Mouse (Mus musculus): ENCODE data around the gene Vmn1r88.

The Vmn1r88 gene

DNA sequence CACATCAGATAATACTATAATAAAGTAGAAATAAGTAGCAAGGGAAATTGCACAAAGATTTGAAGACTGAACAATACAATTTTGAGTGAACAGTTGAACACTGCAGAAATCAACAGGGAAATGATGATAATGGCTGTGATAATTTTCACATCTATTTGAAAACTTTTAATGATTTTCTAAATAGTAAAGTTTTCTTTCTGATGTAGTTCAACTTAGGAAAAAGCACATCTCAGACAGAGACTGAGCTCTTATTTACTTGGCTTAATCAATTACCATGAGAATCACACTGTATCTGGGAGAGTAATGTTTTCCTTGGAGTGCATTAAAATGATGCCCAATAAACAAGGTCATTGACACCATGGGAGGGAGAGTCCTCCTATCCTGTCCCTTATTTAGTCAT lies at the start of gene Vmn1r88:
Gene Vmn1r88, plus strand, starts transcription at position 301 of the 400 bp plus-strand sequence.
- DNase-seq (ENCODE audit: low spot score in 2 of 2), result no peak

DNA sequence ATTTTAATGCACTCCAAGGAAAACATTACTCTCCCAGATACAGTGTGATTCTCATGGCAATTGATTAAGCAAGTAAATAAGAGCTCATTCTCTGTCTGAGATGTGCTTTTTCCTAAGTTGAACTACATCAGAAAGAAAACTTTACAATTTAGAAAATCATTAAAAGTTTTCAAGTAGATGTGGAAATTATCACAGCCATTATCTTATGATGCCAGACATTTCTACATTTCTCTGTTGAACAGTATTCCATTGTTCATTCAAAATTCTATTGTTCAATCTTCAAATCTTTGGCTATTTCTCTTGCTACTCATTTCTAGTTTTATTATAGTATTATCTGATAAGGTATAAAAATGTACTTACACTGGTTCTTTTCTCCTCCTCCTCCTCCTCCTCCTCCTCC lies 39.6 kb upstream of the Vmn1r88 start, which contains the start of gene Vmn1r86:
Gene Vmn1r86, minus strand, starts transcription at position 101 of the 400 bp plus-strand sequence.
- no peak for DNase-seq (ENCODE audit: low spot score in 2 of 2)

DNA sequence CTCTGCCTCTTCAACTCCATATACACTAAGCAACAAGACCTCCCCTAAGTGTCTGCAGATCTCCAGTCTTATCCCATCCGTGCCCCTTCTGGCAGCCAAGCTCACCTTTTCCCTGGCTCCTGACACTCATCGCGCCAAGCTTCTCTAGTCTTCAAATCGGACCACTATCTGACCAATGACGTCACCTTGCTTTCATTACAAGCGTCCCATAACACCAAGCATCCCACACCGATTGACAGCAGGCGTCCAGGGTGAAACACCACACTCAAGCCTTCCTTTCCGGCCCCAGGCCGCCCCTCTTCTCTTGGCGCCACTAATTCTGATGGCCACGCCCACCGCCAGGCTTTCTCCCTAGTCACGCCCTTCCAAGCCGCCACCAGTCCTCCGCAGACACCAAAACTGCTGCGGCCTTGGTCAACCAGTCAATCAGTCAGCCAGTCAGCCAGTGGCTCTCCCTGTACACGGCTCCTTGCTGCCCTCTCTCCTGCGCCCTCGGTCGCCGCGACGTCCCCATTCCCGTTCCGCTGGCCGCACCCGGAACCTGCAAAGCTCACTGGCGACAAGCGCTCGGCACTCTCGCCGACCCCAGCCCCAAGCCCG lies 35.7 kb upstream of the Vmn1r88 start:
- peak in 1 of 2 experiments; percentile 2 for DNase-seq (ENCODE audit: low spot score in 2 of 2)

DNA sequence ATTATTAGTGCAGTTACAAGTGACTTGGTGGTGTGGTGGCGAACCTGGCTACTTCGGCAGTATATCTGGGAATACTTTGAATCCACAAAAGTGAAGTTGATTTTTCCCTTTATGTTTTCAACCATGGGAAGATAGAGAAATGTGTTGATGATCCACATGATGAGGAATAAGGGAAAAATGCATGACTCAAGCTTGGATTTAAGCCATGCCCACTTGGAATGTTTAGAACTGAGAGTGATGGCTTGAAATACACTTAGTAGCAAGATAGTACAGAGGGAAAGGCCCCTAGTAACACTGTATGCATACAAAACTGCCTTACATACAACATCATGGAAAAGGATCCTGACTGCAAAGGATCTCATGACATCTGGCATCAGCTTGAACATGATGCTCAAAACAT lies 27.5 kb upstream of the Vmn1r88 start:
- no peak for DNase-seq (ENCODE audit: low spot score in 2 of 2)

DNA sequence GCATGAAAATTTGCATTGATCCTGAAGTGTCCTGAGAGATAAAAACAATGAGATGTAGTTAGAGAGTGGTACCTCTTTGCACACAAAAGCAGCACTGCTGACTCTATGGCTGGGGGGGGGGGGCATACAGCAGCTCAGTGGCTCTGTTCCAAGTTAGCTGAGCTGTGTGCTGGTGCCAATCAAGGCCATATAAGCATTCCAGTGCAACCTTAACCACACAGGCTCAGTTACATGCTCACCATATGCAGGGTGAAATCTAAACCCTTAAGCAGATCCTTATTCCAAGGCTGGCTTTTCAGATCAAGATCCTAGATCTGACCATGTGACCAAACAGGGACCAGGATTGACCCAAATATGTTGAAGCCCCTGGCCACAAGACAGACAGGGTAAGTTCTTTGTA lies 22.0 kb upstream of the Vmn1r88 start:
- no peak for DNase-seq (ENCODE audit: low spot score in 2 of 2)

DNA sequence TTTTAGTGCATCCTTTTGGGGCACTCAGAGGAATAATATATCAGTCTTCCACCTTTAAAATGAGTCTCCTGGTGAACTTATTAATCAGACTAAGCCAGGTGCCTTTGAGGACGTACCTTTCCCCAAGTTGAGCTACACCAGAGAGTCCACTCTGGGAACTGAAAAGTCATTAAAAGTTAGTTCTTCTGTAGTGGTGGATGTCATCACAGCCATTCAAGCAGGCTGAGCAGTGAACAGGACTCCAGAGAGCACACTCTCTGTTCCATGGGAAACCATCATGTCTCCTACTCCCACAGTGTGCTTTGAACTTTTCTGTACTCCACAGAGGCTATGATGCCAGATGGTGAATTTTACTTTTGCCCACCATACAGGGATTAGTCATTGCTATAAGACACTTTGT lies 19.3 kb upstream of the Vmn1r88 start, which contains the start of gene Vmn1r87:
Gene Vmn1r87, minus strand, starts transcription at position 101 of the 400 bp plus-strand sequence.
- DNase-seq (ENCODE audit: low spot score in 2 of 2), result no peak

DNA sequence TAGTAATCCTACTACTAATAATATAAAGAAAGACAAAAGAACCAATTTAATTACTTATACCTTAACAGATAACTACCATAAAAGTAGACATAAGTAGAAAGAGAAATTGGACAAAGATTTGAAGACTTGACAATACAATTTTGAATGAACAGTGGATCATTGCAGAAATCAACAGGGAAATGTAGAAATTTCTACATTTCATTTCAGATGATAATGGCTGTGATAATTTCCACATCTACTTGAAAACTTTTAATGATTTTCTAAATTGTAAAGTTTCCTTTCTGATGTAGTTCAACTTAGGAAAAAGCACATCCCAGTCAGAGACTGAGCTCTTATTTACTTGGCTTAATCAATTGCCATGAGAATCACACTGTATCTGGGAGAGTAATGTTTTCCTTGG lies 53.4 kb downstream of the Vmn1r88 start, which contains the start of gene Vmn1r89:
Gene Vmn1r89, plus strand, starts transcription at position 301 of the 400 bp plus-strand sequence.
- no peak for DNase-seq (ENCODE audit: low spot score in 2 of 2)

Data from cerebellum, postnatal 4 days (tissue).